Mouse (Mus musculus): ENCODE results near the gene Nup210l.

- TF ChIP-seq POLR2A (IDR thresholded peaks at IDR 0.05; ENCODE audit: control insufficient read depth, low read depth, low read length) (no peak), CTCF (IDR thresholded peaks at IDR 0.05; ENCODE audit: control insufficient read depth, insufficient read depth, insufficient replicate concordance, low read depth, low read length) (no peak)
Measured at GRCm38 (mm10) chr3:90222941-90223340, 119.0 kb downstream of the Nup210l start.

All from testis, adult 2 months (tissue).